Mouse (Mus musculus): ENCODE measurements around the gene Cyyr1. TPM values are rescaled to one million over a fixed set of nuclear protein-coding genes. Genes with fewer than 3 reads are reported as not detected.
A peak's percentile ranks its signal among the peaks of the same experiment; 100 is the strongest.
"Not testable (repeated sequence)": the region's sequence is repeated elsewhere in the genome, so short reads cannot be mapped to it uniquely, and the experiment has no call there.

Cyyr1 gene
- polyA plus RNA-seq (2015; fragmentation: Nextera tagmentation; extraction: Ambion mirVana): 2.5 and 2.6 TPM in 2 replicates

GRCm38 (mm10) chr16:85553297-85553696 lies at the start of gene Cyyr1:
Cyyr1 (minus strand) TSS chr16:85553397.
- H3K27ac ChIP-seq (replicated peaks); H3K9me3 ChIP-seq; H3K9ac ChIP-seq; H3K36me3 ChIP-seq; H3K4me1 ChIP-seq (replicated peaks); H3K4me3 ChIP-seq; ATAC-seq (ENCODE audit: low FRiP score, low read depth); H3K4me2 ChIP-seq; H3K27me3 ChIP-seq: not testable (repeated sequence)
- 74% methylated on average over 13 of the region's 13 CpGs for WGBS

- ATAC-seq (ENCODE audit: low FRiP score, low read depth): no peak
- H3K36me3 ChIP-seq: no peaks in the 10 kb centered on the region
- 57% methylated on average over 7 of the region's 7 CpGs for WGBS
- no peak overlapping the region for H3K4me2 ChIP-seq
- H3K9ac ChIP-seq: no peak overlapping the region
- H3K9me3 ChIP-seq: no peaks in the 10 kb centered on the region
- 0 out of 2 replicates have a peak, but pooled peaks cover 6% of the 10 kb centered on the region for H3K4me1 ChIP-seq (replicated peaks)
- H3K4me3 ChIP-seq: no peak overlapping the region
- H3K27ac ChIP-seq (replicated peaks): no peak overlapping the region
- no peaks in the 10 kb centered on the region for H3K27me3 ChIP-seq
Observed at GRCm38 (mm10) chr16:85588844-85589243, 35.6 kb upstream of the Cyyr1 start.

- no peak for ATAC-seq (ENCODE audit: low FRiP score, low read depth)
- WGBS: 78% methylated on average over 4 of the region's 4 CpGs
- Histone ChIP-seq H3K4me2 (no peak overlapping the region), H3K4me3 (no peak overlapping the region), H3K27me3 (no peaks in the 10 kb centered on the region), H3K9ac (no peak overlapping the region), H3K27ac (replicated peaks) (no peak overlapping the region), H3K9me3 (no peaks in the 10 kb centered on the region), H3K4me1 (replicated peaks) (0 out of 2 replicates have a peak, but pooled peaks cover 6% of the 10 kb centered on the region), H3K36me3 (no peaks in the 10 kb centered on the region)
Observed at GRCm38 (mm10) chr16:85587573-85588226, 34.5 kb upstream of the Cyyr1 start.

GRCm38 (mm10) chr16:85566474-85566873 lies 13.3 kb upstream of the Cyyr1 start:
- Histone ChIP-seq H3K9ac (no peak overlapping the region), H3K9me3 (no peaks in the 10 kb centered on the region), H3K27ac (replicated peaks) (no peak overlapping the region), H3K4me1 (replicated peaks) (no peaks in the 10 kb centered on the region), H3K27me3 (no peaks in the 10 kb centered on the region), H3K4me3 (no peak overlapping the region), H3K4me2 (no peak overlapping the region), H3K36me3 (no peaks in the 10 kb centered on the region)
- ATAC-seq (ENCODE audit: low FRiP score, low read depth): no peak
- 90% methylated on average over 5 of the region's 5 CpGs for WGBS

- Histone ChIP-seq H3K27ac (replicated peaks) (no peak overlapping the region), H3K36me3 (no peaks in the 10 kb centered on the region), H3K4me2 (no peak overlapping the region), H3K9me3 (no peaks in the 10 kb centered on the region), H3K27me3 (no peaks in the 10 kb centered on the region), H3K4me3 (no peak overlapping the region), H3K4me1 (replicated peaks) (peaks cover 7% of the 10 kb centered on the region), H3K9ac (no peak overlapping the region)
- no peak for ATAC-seq (ENCODE audit: low FRiP score, low read depth)
- WGBS: 58% methylated on average over 8 of the region's 8 CpGs
Observed at GRCm38 (mm10) chr16:85553838-85554237, 641 bp upstream of the Cyyr1 start.

- H3K27ac ChIP-seq (replicated peaks); H3K27me3 ChIP-seq; H3K4me3 ChIP-seq; H3K36me3 ChIP-seq; ATAC-seq (ENCODE audit: low FRiP score, low read depth); H3K9ac ChIP-seq; H3K9me3 ChIP-seq; H3K4me1 ChIP-seq (replicated peaks); H3K4me2 ChIP-seq: not testable (repeated sequence)
- WGBS: 95% methylated on average over 1 of the region's 11 CpGs
Observed at GRCm38 (mm10) chr16:85551976-85552375, 1.2 kb downstream of the Cyyr1 start.

- Histone ChIP-seq H3K4me3 (peak overlapping the region; percentile 36), H3K27me3 (no peaks in the 10 kb centered on the region), H3K27ac (replicated peaks) (0 out of 2 replicates have a peak overlapping the region, but pooled peaks have one; percentile 21), H3K36me3 (no peaks in the 10 kb centered on the region), H3K9me3 (no peaks in the 10 kb centered on the region), H3K4me1 (replicated peaks) (peaks cover 7% of the 10 kb centered on the region), H3K4me2 (peak overlapping the region; percentile 57), H3K9ac (peak overlapping the region; percentile 31; the same call in 1 of the 2 replicates)
- ATAC-seq (ENCODE audit: low FRiP score, low read depth): peak; percentile 71
- WGBS: 2% methylated on average over 25 of the region's 25 CpGs
Observed at GRCm38 (mm10) chr16:85549971-85550567, 3.1 kb downstream of the Cyyr1 start.

- WGBS: 65% methylated on average over 6 of the region's 6 CpGs
Observed at GRCm38 (mm10) chr16:85546519-85546918, 6.7 kb downstream of the Cyyr1 start.

GRCm38 (mm10) chr16:85541676-85542273 lies 11.4 kb downstream of the Cyyr1 start:
- Histone ChIP-seq H3K27me3 (no peaks in the 10 kb centered on the region), H3K4me1 (replicated peaks) (no peaks in the 10 kb centered on the region), H3K36me3 (no peaks in the 10 kb centered on the region), H3K27ac (replicated peaks) (no peak overlapping the region), H3K4me2 (no peak overlapping the region), H3K9me3 (no peaks in the 10 kb centered on the region), H3K4me3 (no peak overlapping the region), H3K9ac (no peak overlapping the region)
- WGBS: 79% methylated on average over 4 of the region's 4 CpGs
- ATAC-seq (ENCODE audit: low FRiP score, low read depth): no peak

More at GRCm38 (mm10) chr16:85546519-85546918, 6.7 kb downstream of the Cyyr1 start:
- Histone ChIP-seq H3K4me3 (no peak overlapping the region), H3K27me3 (no peaks in the 10 kb centered on the region), H3K4me2 (no peak overlapping the region), H3K27ac (replicated peaks) (no peak overlapping the region), H3K36me3 (no peaks in the 10 kb centered on the region), H3K4me1 (replicated peaks) (peaks cover 7% of the 10 kb centered on the region), H3K9me3 (no peaks in the 10 kb centered on the region), H3K9ac (no peak overlapping the region)
- no peak for ATAC-seq (ENCODE audit: low FRiP score, low read depth)

GRCm38 (mm10) chr16:85541023-85541422 lies 12.2 kb downstream of the Cyyr1 start:
- 87% methylated on average over 6 of the region's 6 CpGs for WGBS
- Histone ChIP-seq H3K4me1 (replicated peaks) (no peaks in the 10 kb centered on the region), H3K9me3 (no peaks in the 10 kb centered on the region), H3K36me3 (no peaks in the 10 kb centered on the region), H3K4me3 (no peak overlapping the region), H3K27me3 (no peaks in the 10 kb centered on the region), H3K9ac (no peak overlapping the region), H3K27ac (replicated peaks) (no peak overlapping the region), H3K4me2 (no peak overlapping the region)
- no peak for ATAC-seq (ENCODE audit: low FRiP score, low read depth)

GRCm38 (mm10) chr16:85538367-85538766 lies 14.8 kb downstream of the Cyyr1 start:
- Histone ChIP-seq H3K9ac (no peak overlapping the region), H3K4me1 (replicated peaks) (no peaks in the 10 kb centered on the region), H3K36me3 (no peaks in the 10 kb centered on the region), H3K9me3 (no peaks in the 10 kb centered on the region), H3K4me3 (no peak overlapping the region), H3K27ac (replicated peaks) (no peak overlapping the region), H3K27me3 (no peaks in the 10 kb centered on the region), H3K4me2 (no peak overlapping the region)
- 77% methylated on average over 5 of the region's 5 CpGs for WGBS
- no peak for ATAC-seq (ENCODE audit: low FRiP score, low read depth)

- H3K4me3 ChIP-seq: no peak overlapping the region
- WGBS: 85% methylated on average over 8 of the region's 8 CpGs
- ATAC-seq (ENCODE audit: low FRiP score, low read depth): no peak
Observed at GRCm38 (mm10) chr16:85536075-85536474, 17.1 kb downstream of the Cyyr1 start.

More at GRCm38 (mm10) chr16:85536075-85536474, 17.1 kb downstream of the Cyyr1 start:
- Histone ChIP-seq H3K4me2 (no peak overlapping the region), H3K4me1 (replicated peaks) (no peaks in the 10 kb centered on the region), H3K9me3 (no peaks in the 10 kb centered on the region), H3K27me3 (no peaks in the 10 kb centered on the region), H3K27ac (replicated peaks) (no peak overlapping the region), H3K36me3 (no peaks in the 10 kb centered on the region), H3K9ac (no peak overlapping the region)
